ENCODE assay signal across 25 mouse cellular contexts in genomic region chrX:19917001-19917400, GRCm38 (mm10).
DNase-seq lines count a peak whose midpoint lies in the region; ATAC-seq and TF ChIP-seq lines count a peak whose summit lies in the region.
"Had no signal": no experiment of that assay in that cellular context is flagged by ENCODE, and none has a peak within 500 bp of the region (broad histone marks: within the 10 kb centered on the region; RNA-seq: fewer than 3 reads in every experiment).

No protein-coding gene starts in this region.

- no peaks in the 10 kb centered on the region for H3K9me3 ChIP-seq in kidney, postnatal 0 days (replicated peaks; ENCODE audit: low read length)
- no peaks in the 10 kb centered on the region for H3K9me3 ChIP-seq in midbrain, postnatal 0 days (ENCODE audit: low read length)
- H3K9me3 ChIP-seq in midbrain, embryonic 11.5 days (ENCODE audit: control insufficient read depth, low read length): no peaks in the 10 kb centered on the region
- H3K9me3 ChIP-seq: embryonic facial prominence, embryonic 13.5 days; hindbrain, embryonic 10.5 days; neural tube, embryonic 15.5 days; stomach, embryonic 15.5 days had no signal

- intact Hi-C loops in heart, postnatal 10 days (cut with DNase I): no loop called here

- no peak overlapping the region for H3K27ac ChIP-seq in kidney, postnatal 0 days
- no peak overlapping the region for H3K27ac ChIP-seq in midbrain, postnatal 0 days (ENCODE audit: low read depth, low read length)
- H3K27ac ChIP-seq in midbrain, embryonic 11.5 days (ENCODE audit: low read depth, low read length): no peak overlapping the region
- H3K27ac ChIP-seq: embryonic facial prominence, embryonic 13.5 days; hindbrain, embryonic 10.5 days; left cerebral cortex, adult 2 months; macrophage; neural tube, embryonic 15.5 days; stomach, embryonic 15.5 days had no signal

- 95% methylated on average over 1 of the region's 1 CpGs for WGBS in kidney, postnatal 0 days
- 92% methylated on average over 1 of the region's 1 CpGs for WGBS in midbrain, postnatal 0 days
- WGBS in midbrain, embryonic 11.5 days: 96% methylated on average over 1 of the region's 1 CpGs

- no peaks in the 10 kb centered on the region for H3K36me3 ChIP-seq in kidney, postnatal 0 days (ENCODE audit: insufficient read depth, low read length)
- no peaks in the 10 kb centered on the region for H3K36me3 ChIP-seq in midbrain, postnatal 0 days (ENCODE audit: insufficient read depth, low read length)
- H3K36me3 ChIP-seq in midbrain, embryonic 11.5 days (ENCODE audit: control insufficient read depth, insufficient read depth, low read length): no peaks in the 10 kb centered on the region
- no peaks in the 10 kb centered on the region for H3K36me3 ChIP-seq in myocyte (ENCODE audit: control insufficient read depth, insufficient read depth)
- H3K36me3 ChIP-seq: embryonic facial prominence, embryonic 13.5 days; hindbrain, embryonic 10.5 days; neural tube, embryonic 15.5 days; stomach, embryonic 15.5 days had no signal

- TF ChIP-seq CTCF in kidney, postnatal 0 days (IDR thresholded peaks at IDR 0.05; ENCODE audit: low read depth): no peak
- no peak for TF ChIP-seq CTCF in midbrain, postnatal 0 days (IDR thresholded peaks at IDR 0.05)
- no peak for TF ChIP-seq CTCF in brain, embryonic 14.5 days (IDR thresholded peaks at IDR 0.05; ENCODE audit: borderline replicate concordance, extremely low read depth, insufficient read depth, insufficient read length)

- ATAC-seq in kidney, postnatal 0 days (replicated peaks; ENCODE audit: low FRiP score, low read depth): no peak
- ATAC-seq in midbrain, postnatal 0 days (ENCODE audit: low FRiP score): no peak
- ATAC-seq in midbrain, embryonic 11.5 days (ENCODE audit: low FRiP score): no peak
- ATAC-seq: intestine, postnatal 0 days; liver, postnatal 0 days; midbrain, embryonic 16.5 days had no signal

- no peaks in the 10 kb centered on the region for H3K4me1 ChIP-seq in kidney, postnatal 0 days (replicated peaks; ENCODE audit: insufficient read depth, low read length)
- no peaks in the 10 kb centered on the region for H3K4me1 ChIP-seq in midbrain, postnatal 0 days (ENCODE audit: insufficient read depth, low read length)
- no peaks in the 10 kb centered on the region for H3K4me1 ChIP-seq in midbrain, embryonic 11.5 days (ENCODE audit: control insufficient read depth, insufficient read depth, low read length)
- H3K4me1 ChIP-seq: hindbrain, embryonic 10.5 days; neural tube, embryonic 15.5 days; stomach, embryonic 15.5 days had no signal

- no peak overlapping the region for H3K4me2 ChIP-seq in kidney, postnatal 0 days (ENCODE audit: low read length)
- H3K4me2 ChIP-seq in midbrain, postnatal 0 days (ENCODE audit: low read depth, low read length, poor library complexity, severe bottlenecking): no peak overlapping the region
- H3K4me2 ChIP-seq in midbrain, embryonic 11.5 days: no peak overlapping the region
- peak overlapping the region; percentile 57 for H3K4me2 ChIP-seq in myocyte (ENCODE audit: low read depth)
- H3K4me2 ChIP-seq: embryonic facial prominence, embryonic 13.5 days; heart, embryonic 11.5 days; liver, embryonic 11.5 days; neural tube, embryonic 15.5 days; stomach, embryonic 15.5 days had no signal

- TF ChIP-seq POLR2A in brain, embryonic 14.5 days (IDR thresholded peaks at IDR 0.05; ENCODE audit: borderline replicate concordance, extremely low read depth, insufficient read depth, insufficient read length, poor library complexity, severe bottlenecking): no peak
- TF ChIP-seq POLR2A in myocyte (IDR thresholded peaks at IDR 0.05; ENCODE audit: insufficient read length, low read depth): no peak

- H3K27me3 ChIP-seq in kidney, postnatal 0 days (ENCODE audit: insufficient read depth, low read length): no peaks in the 10 kb centered on the region
- H3K27me3 ChIP-seq in midbrain, postnatal 0 days (ENCODE audit: insufficient read depth, low read length): no peaks in the 10 kb centered on the region
- no peaks in the 10 kb centered on the region for H3K27me3 ChIP-seq in midbrain, embryonic 11.5 days (ENCODE audit: control insufficient read depth, insufficient read depth, low read length)
- H3K27me3 ChIP-seq in myocyte (ENCODE audit: control insufficient read depth, insufficient read depth, insufficient read length): no peaks in the 10 kb centered on the region
- H3K27me3 ChIP-seq: embryonic facial prominence, embryonic 13.5 days; neural tube, embryonic 15.5 days; stomach, embryonic 15.5 days had no signal

- no peak overlapping the region for H3K9ac ChIP-seq in kidney, postnatal 0 days (ENCODE audit: low read depth, low read length)
- H3K9ac ChIP-seq in midbrain, postnatal 0 days (replicated peaks; ENCODE audit: low read length, poor library complexity, severe bottlenecking): no peak overlapping the region
- no peak overlapping the region for H3K9ac ChIP-seq in midbrain, embryonic 11.5 days (ENCODE audit: low read length)
- H3K9ac ChIP-seq: embryonic facial prominence, embryonic 13.5 days; liver, postnatal 0 days; neural tube, embryonic 15.5 days; stomach, embryonic 15.5 days had no signal

- H3ac ChIP-seq in myocyte (ENCODE audit: control insufficient read depth, insufficient read length): no peak overlapping the region

- H3K4me3 ChIP-seq in kidney, postnatal 0 days (replicated peaks; ENCODE audit: low read depth, low read length): no peak overlapping the region
- no peak overlapping the region for H3K4me3 ChIP-seq in midbrain, postnatal 0 days (ENCODE audit: low read depth, low read length)
- no peak overlapping the region for H3K4me3 ChIP-seq in midbrain, embryonic 11.5 days (ENCODE audit: low read depth, low read length)
- no peak overlapping the region for H3K4me3 ChIP-seq in myocyte
- H3K4me3 ChIP-seq: embryonic facial prominence, embryonic 13.5 days; hindbrain, embryonic 10.5 days; left cerebral cortex, adult 2 months; neural tube, embryonic 15.5 days; stomach, embryonic 15.5 days had no signal

- peak; percentile 27 for DNase-seq in kidney, postnatal 0 days (ENCODE audit: low spot score)
- DNase-seq in kidney, postnatal 10 days: no peak
- peak; percentile 2 for DNase-seq in midbrain, postnatal 0 days (ENCODE audit: low spot score)
- DNase-seq in midbrain, embryonic 11.5 days (ENCODE audit: low spot score, missing footprints): no peak
- DNase-seq in brain, embryonic 14.5 days (ENCODE audit: low read depth): peak; percentile 60
- DNase-seq in heart, postnatal 10 days: no peak
- DNase-seq: adrenal gland, postnatal 36 days; cerebellum, adult 18-20 months; cerebellum, postnatal 14 days; kidney, postnatal 4 days; left cerebral cortex, postnatal 4 days; liver, postnatal 0 days; right cerebral cortex, adult 18-20 months; thymus, adult 2 months had no signal

- H3K79me2 ChIP-seq in myocyte (ENCODE audit: control insufficient read depth, insufficient read depth): no peaks in the 10 kb centered on the region

TF ChIP-seq in myocyte, 11 proteins besides CTCF, POLR2A, EP300 and RAD21:
- TF ChIP-seq E2F4 (IDR thresholded peaks at IDR 0.05; ENCODE audit: insufficient read depth): no peak
- TF ChIP-seq MYOD1 (IDR thresholded peaks at IDR 0.05; ENCODE audit: control insufficient read depth in 1 of 3, insufficient read length in 2 of 3, low read depth in 2 of 3): peak in 2 of 3 experiments; percentile 56 to 63
- TF ChIP-seq MYOG (IDR thresholded peaks at IDR 0.05; ENCODE audit: control insufficient read depth in 1 of 3, insufficient read depth in 1 of 3, insufficient read length in 2 of 3, low read depth in 2 of 3): peak in 1 of 3 experiments; percentile 13

Comparison
In these comparisons a context has a peak if more than half of its experiments do, and no peak if none do; other contexts are left out.
1. DNase-seq: peak in kidney, postnatal 0 days (single experiment), midbrain, postnatal 0 days (single experiment) and brain, embryonic 14.5 days (single experiment); none in kidney, postnatal 10 days (single experiment), midbrain, embryonic 11.5 days (single experiment) and heart, postnatal 10 days (0 of 2).